Mouse (Mus musculus) cerebellum, adult 2 months (tissue): ENCODE data around the gene Arhgap45.

ENCODE experiments used
- CTCF ChIP-seq: fragments of 200-500 bp; IDR thresholded peaks from 2 replicates; pipeline ENCODE4 v1.5.1; 2011; ENCODE audit warnings: low read depth, mild to moderate bottlenecking, control low read depth, low read length, moderate library complexity, borderline replicate concordance; ENCODE audit not compliant: insufficient read depth
- POLR2A ChIP-seq: fragments of 200-500 bp; IDR thresholded peaks from 2 replicates; pipeline ENCODE4 v1.6.1; 2011; ENCODE audit warnings: low read length, control low read depth, borderline replicate concordance; ENCODE audit not compliant: insufficient read depth

GRCm38 (mm10) chr10:79972831-79973230, 43.6 kb upstream of the Arhgap45 start:
- TF ChIP-seq CTCF (no peak), POLR2A (no peak)
